Mouse (Mus musculus) midbrain, embryonic 13.5 days (tissue): ENCODE data around the gene Padi2. TPM values are rescaled to one million over a fixed set of nuclear protein-coding genes. Genes with fewer than 3 reads are reported as not detected.

Experiments
- ATAC-seq: fragments of 200-750 bp; cut with Nextera tagmentation; 2 replicates; pipeline ENCODE4 v1.8.0; 2017; ENCODE audit warnings: mild to moderate bottlenecking, moderate TSS enrichment, moderate library complexity
- H3K27ac ChIP-seq: fragments of 300-500 bp; sonication (generic); 2 replicates; pipeline ENCODE4 v1.5.1; 2015; ENCODE audit warnings: inconsistent platforms, mild to moderate bottlenecking, moderate library complexity
- H3K27me3 ChIP-seq: fragments of 300-500 bp; sonication (generic); 2 replicates; pipeline ENCODE4 v1.6.1; 2015; ENCODE audit warnings: mild to moderate bottlenecking, inconsistent platforms
- H3K36me3 ChIP-seq: fragments of 300-500 bp; sonication (generic); 2 replicates; pipeline ENCODE4 v1.6.1; 2015; ENCODE audit warnings: mild to moderate bottlenecking, inconsistent platforms
- H3K4me1 ChIP-seq: fragments of 300-500 bp; sonication (generic); replicated peaks from 2 replicates; pipeline ENCODE4 v1.6.1; 2015; ENCODE audit warnings: inconsistent platforms
- H3K4me2 ChIP-seq: fragments of 300-500 bp; sonication (generic); replicated peaks from 2 replicates; pipeline ENCODE4 v1.6.1; 2015; ENCODE audit warnings: moderate library complexity, mild to moderate bottlenecking, inconsistent platforms
- H3K4me3 ChIP-seq: fragments of 300-500 bp; sonication (generic); replicated peaks from 2 replicates; pipeline ENCODE4 v1.5.1; 2015; ENCODE audit warnings: mild to moderate bottlenecking, inconsistent platforms
- H3K9ac ChIP-seq: fragments of 300-500 bp; sonication (generic); replicated peaks from 2 replicates; pipeline ENCODE4 v1.6.1; 2015; ENCODE audit warnings: mild to moderate bottlenecking, inconsistent platforms
- H3K9me3 ChIP-seq: fragments of 300-500 bp; sonication (generic); 2 replicates; pipeline ENCODE4 v1.6.1; 2016; ENCODE audit warnings: mild to moderate bottlenecking, inconsistent platforms
- WGBS: fragments of 180-500 bp; shearing (Covaris S2); methylation state at CpG from one replicate; pipeline ENCODE4 v1.1.7; 2015; 5-methylcytosine and 5-hydroxymethylcytosine counted together
- polyA plus RNA-seq: library from polyadenylated mRNA; unstranded; fragments of >200 nt; fragmentation: Nextera tagmentation; extraction: Ambion mirVana; gene quantifications from 2 replicates; pipeline ENCODE4 v1.2.1, GENCODE M21; 2015

Padi2 gene
- polyA plus RNA-seq, 1 experiment from 2014 or later, result 0.93 TPM

- Histone ChIP-seq H3K9me3 (no peaks in the 10 kb centered on the region), H3K27ac (no peak overlapping the region), H3K36me3 (peaks cover 20% of the 10 kb centered on the region), H3K27me3 (no peaks in the 10 kb centered on the region), H3K4me3 (no peak overlapping the region), H3K9ac (0 out of 2 replicates have a peak overlapping the region, but pooled peaks have one; percentile 10), H3K4me2 (peak overlapping the region; percentile 77), H3K4me1 (peaks cover 38% of the 10 kb centered on the region)
- ATAC-seq, result no peak
- WGBS, result 55% methylated on average over 5 of the region's 5 CpGs
These were observed 56.8 kb downstream of the Padi2 start for GRCm38 (mm10) chr4:140962950-140963349.

- H3K27me3 ChIP-seq, result no peaks in the 10 kb centered on the region
- no peak overlapping the region for H3K4me3 ChIP-seq
- H3K36me3 ChIP-seq, result peaks cover 28% of the 10 kb centered on the region
- no peak overlapping the region for H3K4me2 ChIP-seq
- H3K9ac ChIP-seq, result no peak overlapping the region
- H3K27ac ChIP-seq, result no peak overlapping the region
- no peak for ATAC-seq
- 86% methylated on average over 9 of the region's 9 CpGs for WGBS
- H3K9me3 ChIP-seq, result no peaks in the 10 kb centered on the region
- peaks cover 38% of the 10 kb centered on the region for H3K4me1 ChIP-seq
These were observed 57.9 kb downstream of the Padi2 start for GRCm38 (mm10) chr4:140963941-140964597.

GRCm38 (mm10) chr4:140964620-140965019 lies 58.5 kb downstream of the Padi2 start:
- Histone ChIP-seq H3K4me2 (no peak overlapping the region), H3K9ac (no peak overlapping the region), H3K27ac (no peak overlapping the region), H3K27me3 (no peaks in the 10 kb centered on the region), H3K4me1 (peaks cover 38% of the 10 kb centered on the region), H3K4me3 (no peak overlapping the region), H3K9me3 (no peaks in the 10 kb centered on the region), H3K36me3 (peaks cover 33% of the 10 kb centered on the region)
- 8% methylated on average over 7 of the region's 7 CpGs for WGBS
- ATAC-seq, result peak; percentile 20

GRCm38 (mm10) chr4:140967386-140968159 lies 61.4 kb downstream of the Padi2 start:
- Histone ChIP-seq H3K36me3 (peaks cover 61% of the 10 kb centered on the region), H3K4me3 (no peak overlapping the region), H3K9ac (no peak overlapping the region), H3K4me2 (no peak overlapping the region), H3K27ac (no peak overlapping the region), H3K9me3 (no peaks in the 10 kb centered on the region), H3K4me1 (peaks cover 22% of the 10 kb centered on the region), H3K27me3 (no peaks in the 10 kb centered on the region)
- no peak for ATAC-seq
- 89% methylated on average over 11 of the region's 11 CpGs for WGBS

- Histone ChIP-seq H3K27me3 (no peaks in the 10 kb centered on the region), H3K4me1 (no peaks in the 10 kb centered on the region), H3K9me3 (no peaks in the 10 kb centered on the region), H3K9ac (no peak overlapping the region), H3K36me3 (peaks cover 94% of the 10 kb centered on the region), H3K4me3 (no peak overlapping the region), H3K4me2 (no peak overlapping the region), H3K27ac (no peak overlapping the region)
- 88% methylated on average over 13 of the region's 13 CpGs for WGBS
- no peak for ATAC-seq
These were observed 65.5 kb downstream of the Padi2 start for GRCm38 (mm10) chr4:140971691-140972090.

GRCm38 (mm10) chr4:140974408-140974807 lies 68.3 kb downstream of the Padi2 start:
- H3K9me3 ChIP-seq, result no peaks in the 10 kb centered on the region
- H3K36me3 ChIP-seq, result peaks cover 98% of the 10 kb centered on the region
- no peak overlapping the region for H3K4me2 ChIP-seq
- H3K4me1 ChIP-seq, result no peaks in the 10 kb centered on the region
- H3K27me3 ChIP-seq, result no peaks in the 10 kb centered on the region
- WGBS, result 95% methylated on average over 6 of the region's 6 CpGs
- H3K4me3 ChIP-seq, result no peak overlapping the region
- no peak overlapping the region for H3K9ac ChIP-seq
- H3K27ac ChIP-seq, result no peak overlapping the region
- no peak for ATAC-seq

- Histone ChIP-seq H3K36me3 (peaks cover 99% of the 10 kb centered on the region), H3K9ac (no peak overlapping the region), H3K27ac (no peak overlapping the region), H3K4me1 (no peaks in the 10 kb centered on the region), H3K27me3 (no peaks in the 10 kb centered on the region), H3K4me3 (no peak overlapping the region), H3K9me3 (no peaks in the 10 kb centered on the region), H3K4me2 (no peak overlapping the region)
- WGBS, result 98% methylated on average over 7 of the region's 7 CpGs
- ATAC-seq, result no peak
These were observed 69.2 kb downstream of the Padi2 start for GRCm38 (mm10) chr4:140975356-140975755.

GRCm38 (mm10) chr4:140977278-140977677 lies 71.1 kb downstream of the Padi2 start:
- WGBS, result 84% methylated on average over 10 of the region's 10 CpGs
- H3K9ac ChIP-seq, result no peak overlapping the region
- no peaks in the 10 kb centered on the region for H3K4me1 ChIP-seq
- H3K4me2 ChIP-seq, result no peak overlapping the region
- H3K36me3 ChIP-seq, result peaks cover 92% of the 10 kb centered on the region
- no peak overlapping the region for H3K27ac ChIP-seq
- H3K4me3 ChIP-seq, result no peak overlapping the region
- no peak for ATAC-seq
- H3K9me3 ChIP-seq, result no peaks in the 10 kb centered on the region
- H3K27me3 ChIP-seq, result no peaks in the 10 kb centered on the region

GRCm38 (mm10) chr4:140977886-140978692 lies 71.9 kb downstream of the Padi2 start:
- Histone ChIP-seq H3K27me3 (no peaks in the 10 kb centered on the region), H3K4me3 (no peak overlapping the region), H3K36me3 (peaks cover 83% of the 10 kb centered on the region), H3K4me2 (no peak overlapping the region), H3K9ac (no peak overlapping the region), H3K4me1 (0 out of 2 replicates have a peak, but pooled peaks cover 3% of the 10 kb centered on the region), H3K9me3 (no peaks in the 10 kb centered on the region), H3K27ac (no peak overlapping the region)
- WGBS, result 96% methylated on average over 14 of the region's 14 CpGs
- ATAC-seq, result no peak

GRCm38 (mm10) chr4:140981605-140982004 lies 75.5 kb downstream of the Padi2 start:
- Histone ChIP-seq H3K4me2 (no peak overlapping the region), H3K9ac (no peak overlapping the region), H3K4me1 (peaks cover 15% of the 10 kb centered on the region), H3K9me3 (no peaks in the 10 kb centered on the region), H3K36me3 (peaks cover 48% of the 10 kb centered on the region), H3K4me3 (no peak overlapping the region), H3K27ac (no peak overlapping the region), H3K27me3 (no peaks in the 10 kb centered on the region)
- no peak for ATAC-seq
- 89% methylated on average over 2 of the region's 2 CpGs for WGBS

- H3K9me3 ChIP-seq, result no peaks in the 10 kb centered on the region
- no peak overlapping the region for H3K9ac ChIP-seq
- H3K27me3 ChIP-seq, result no peaks in the 10 kb centered on the region
- H3K36me3 ChIP-seq, result peaks cover 36% of the 10 kb centered on the region
- no peak for ATAC-seq
- H3K4me1 ChIP-seq, result peaks cover 23% of the 10 kb centered on the region
- WGBS, result 54% methylated on average over 4 of the region's 4 CpGs
- peak overlapping the region; percentile 35; the same call in 1 of the 2 replicates for H3K27ac ChIP-seq
- H3K4me3 ChIP-seq, result no peak overlapping the region
- no peak overlapping the region for H3K4me2 ChIP-seq
These were observed 76.7 kb downstream of the Padi2 start for GRCm38 (mm10) chr4:140982808-140983207.

GRCm38 (mm10) chr4:140983442-140983841 lies 77.3 kb downstream of the Padi2 start:
- 23% methylated on average over 9 of the region's 9 CpGs for WGBS
- H3K4me3 ChIP-seq, result no peak overlapping the region
- H3K4me1 ChIP-seq, result peaks cover 29% of the 10 kb centered on the region
- H3K9ac ChIP-seq, result no peak overlapping the region
- H3K4me2 ChIP-seq, result no peak overlapping the region
- peak overlapping the region; percentile 35 for H3K27ac ChIP-seq
- H3K27me3 ChIP-seq, result no peaks in the 10 kb centered on the region
- no peaks in the 10 kb centered on the region for H3K9me3 ChIP-seq
- ATAC-seq, result no peak
- H3K36me3 ChIP-seq, result peaks cover 31% of the 10 kb centered on the region
